Mouse (Mus musculus) hindbrain, embryonic 11.5 days (tissue): ENCODE measurements around the gene Jsrp1. TPM values are rescaled to one million over a fixed set of nuclear protein-coding genes. Genes with fewer than 3 reads are reported as not detected.

Experiments
- ATAC-seq: fragments of 200-750 bp; cut with Nextera tagmentation; 2 replicates; pipeline ENCODE4 v1.8.0; 2017; ENCODE audit warnings: mild to moderate bottlenecking, moderate TSS enrichment, moderate library complexity; ENCODE audit not compliant: low FRiP score
- DNase-seq: peaks from one replicate; pipeline ENCODE4 v3.0.0-alpha.2; 2015; ENCODE audit warnings: low spot score
- H3K27ac ChIP-seq: fragments of 300-500 bp; sonication (generic); 2 replicates; pipeline ENCODE4 v1.5.1; 2014; ENCODE audit warnings: mild to moderate bottlenecking, low read depth, low read length
- H3K27me3 ChIP-seq: fragments of 300-500 bp; sonication (generic); 2 replicates; pipeline ENCODE4 v1.6.1; 2014; ENCODE audit warnings: mild to moderate bottlenecking, low read length, moderate library complexity, mixed read lengths; ENCODE audit not compliant: control insufficient read depth, insufficient read depth
- H3K36me3 ChIP-seq: fragments of 300-500 bp; sonication (generic); 2 replicates; pipeline ENCODE4 v1.6.1; 2014; ENCODE audit warnings: mild to moderate bottlenecking, low read length, moderate library complexity, mixed read lengths; ENCODE audit not compliant: control insufficient read depth, insufficient read depth
- H3K4me1 ChIP-seq: fragments of 300-500 bp; sonication (generic); replicated peaks from 2 replicates; pipeline ENCODE4 v1.6.1; 2014; ENCODE audit warnings: low read length, mixed read lengths; ENCODE audit not compliant: control insufficient read depth, insufficient read depth
- H3K4me2 ChIP-seq: fragments of 300-500 bp; sonication (generic); replicated peaks from 2 replicates; pipeline ENCODE4 v1.6.1; 2014; ENCODE audit warnings: mild to moderate bottlenecking, low read depth, low read length
- H3K4me3 ChIP-seq: fragments of 300-500 bp; sonication (generic); 2 replicates; pipeline ENCODE4 v1.5.1; 2014; ENCODE audit warnings: low read depth, low read length
- H3K9ac ChIP-seq: fragments of 300-500 bp; sonication (generic); 2 replicates; pipeline ENCODE4 v1.6.1; 2014; ENCODE audit warnings: low read depth, low read length
- H3K9me3 ChIP-seq: fragments of 300-500 bp; sonication (generic); 2 replicates; pipeline ENCODE4 v1.6.1; 2016; ENCODE audit warnings: low read length; ENCODE audit not compliant: control insufficient read depth
- WGBS: fragments of 180-500 bp; shearing (Covaris S2); extraction: QIAGEN DNeasy Blood & Tissue Kit; methylation state at CpG from one replicate; pipeline ENCODE4 v1.1.7; 2014; 5-methylcytosine and 5-hydroxymethylcytosine counted together
- polyA plus RNA-seq: library from polyadenylated mRNA; unstranded; fragments of >200 nt; fragmentation: Nextera tagmentation; extraction: Ambion mirVana; gene quantifications from 2 replicates; pipeline ENCODE4 v1.2.1, GENCODE M21; 2014

Jsrp1 gene
- polyA plus RNA-seq, 1 experiment from 2014 or later, result 0.36 TPM

GRCm38 (mm10) chr10:80839848-80840247 is 26.6 kb upstream of the Jsrp1 start:
- WGBS, result 61% methylated on average over 6 of the region's 6 CpGs
- H3K4me3 ChIP-seq, result no peak overlapping the region
- no peaks in the 10 kb centered on the region for H3K9me3 ChIP-seq
- DNase-seq (no peak), ATAC-seq (no peak)
- H3K36me3 ChIP-seq, result no peaks in the 10 kb centered on the region
- no peaks in the 10 kb centered on the region; the same call in none of the 2 replicates for H3K4me1 ChIP-seq
- H3K9ac ChIP-seq, result no peak overlapping the region
- peaks cover 52% of the 10 kb centered on the region for H3K27me3 ChIP-seq
- no peak overlapping the region for H3K27ac ChIP-seq
- no peak overlapping the region for H3K4me2 ChIP-seq

- no peaks in the 10 kb centered on the region for H3K9me3 ChIP-seq
- H3K4me2 ChIP-seq, result no peak overlapping the region
- no peak overlapping the region for H3K27ac ChIP-seq
- H3K4me3 ChIP-seq, result no peak overlapping the region
- peaks cover 49% of the 10 kb centered on the region for H3K27me3 ChIP-seq
- ATAC-seq, result no peak
- WGBS, result 54% methylated on average over 2 of the region's 2 CpGs
- DNase-seq, result no peak
- H3K9ac ChIP-seq, result no peak overlapping the region
- H3K4me1 ChIP-seq, result no peaks in the 10 kb centered on the region; the same call in 1 of the 2 replicates
- H3K36me3 ChIP-seq, result no peaks in the 10 kb centered on the region
Observed at GRCm38 (mm10) chr10:80838346-80838912, 25.1 kb upstream of the Jsrp1 start.

- DNase-seq (no peak), ATAC-seq (no peak)
- Histone ChIP-seq H3K27ac (no peak overlapping the region), H3K9ac (0 out of 2 replicates have a peak overlapping the region, but pooled peaks have one; percentile 7), H3K4me3 (no peak overlapping the region), H3K9me3 (no peaks in the 10 kb centered on the region), H3K4me1 (peaks cover 1% of the 10 kb centered on the region), H3K36me3 (no peaks in the 10 kb centered on the region), H3K27me3 (peaks cover 43% of the 10 kb centered on the region), H3K4me2 (no peak overlapping the region)
- 19% methylated on average over 2 of the region's 2 CpGs for WGBS
Observed at GRCm38 (mm10) chr10:80837827-80838226, 24.5 kb upstream of the Jsrp1 start.

GRCm38 (mm10) chr10:80836949-80837379 is 23.7 kb upstream of the Jsrp1 start:
- peaks cover 3% of the 10 kb centered on the region for H3K4me1 ChIP-seq
- WGBS, result 53% methylated on average over 7 of the region's 7 CpGs
- H3K27ac ChIP-seq, result no peak overlapping the region
- no peak for ATAC-seq
- no peaks in the 10 kb centered on the region for H3K9me3 ChIP-seq
- no peak overlapping the region for H3K4me3 ChIP-seq
- no peak overlapping the region for H3K9ac ChIP-seq
- H3K27me3 ChIP-seq, result peaks cover 34% of the 10 kb centered on the region
- no peaks in the 10 kb centered on the region for H3K36me3 ChIP-seq
- DNase-seq, result no peak
- no peak overlapping the region for H3K4me2 ChIP-seq

- Histone ChIP-seq H3K4me3 (no peak overlapping the region), H3K4me1 (peaks cover 5% of the 10 kb centered on the region), H3K27ac (no peak overlapping the region), H3K9me3 (no peaks in the 10 kb centered on the region), H3K4me2 (0 out of 2 replicates have a peak overlapping the region, but pooled peaks have one; percentile 17), H3K27me3 (peaks cover 31% of the 10 kb centered on the region), H3K36me3 (no peaks in the 10 kb centered on the region), H3K9ac (no peak overlapping the region)
- WGBS, result 49% methylated on average over 30 of the region's 30 CpGs
- no peak for ATAC-seq
- no peak for DNase-seq
Observed at GRCm38 (mm10) chr10:80835617-80836016, 22.3 kb upstream of the Jsrp1 start.

GRCm38 (mm10) chr10:80832818-80833217 is 19.5 kb upstream of the Jsrp1 start:
- WGBS, result 57% methylated on average over 7 of the region's 7 CpGs
- peaks cover 31% of the 10 kb centered on the region for H3K27me3 ChIP-seq
- H3K4me3 ChIP-seq, result no peak overlapping the region
- no peak overlapping the region for H3K4me2 ChIP-seq
- H3K9me3 ChIP-seq, result no peaks in the 10 kb centered on the region
- no peaks in the 10 kb centered on the region for H3K36me3 ChIP-seq
- H3K27ac ChIP-seq, result no peak overlapping the region
- no peak overlapping the region for H3K9ac ChIP-seq
- no peak for ATAC-seq
- DNase-seq, result no peak
- peaks cover 13% of the 10 kb centered on the region for H3K4me1 ChIP-seq

- H3K4me2 ChIP-seq, result no peak overlapping the region
- DNase-seq (peak; percentile 72), ATAC-seq (no peak)
- no peaks in the 10 kb centered on the region for H3K36me3 ChIP-seq
- H3K9ac ChIP-seq, result no peak overlapping the region
- H3K4me1 ChIP-seq, result peaks cover 15% of the 10 kb centered on the region
- H3K9me3 ChIP-seq, result no peaks in the 10 kb centered on the region
- no peak overlapping the region for H3K27ac ChIP-seq
- 2% methylated on average over 9 of the region's 9 CpGs for WGBS
- H3K4me3 ChIP-seq, result no peak overlapping the region
- H3K27me3 ChIP-seq, result peaks cover 23% of the 10 kb centered on the region
Observed at GRCm38 (mm10) chr10:80831136-80831535, 17.8 kb upstream of the Jsrp1 start.

GRCm38 (mm10) chr10:80829359-80830278 is 16.3 kb upstream of the Jsrp1 start:
- 53% methylated on average over 1 of the region's 1 CpGs for WGBS
- DNase-seq, result no peak
- ATAC-seq, result no peak
- Histone ChIP-seq H3K36me3 (no peaks in the 10 kb centered on the region), H3K9me3 (no peaks in the 10 kb centered on the region), H3K4me1 (peaks cover 15% of the 10 kb centered on the region; the same call in 1 of the 2 replicates), H3K4me2 (no peak overlapping the region), H3K9ac (no peak overlapping the region), H3K27ac (no peak overlapping the region), H3K27me3 (peaks cover 8% of the 10 kb centered on the region), H3K4me3 (no peak overlapping the region)
